Mouse (Mus musculus) embryonic facial prominence, embryonic 13.5 days (tissue): ENCODE results near the gene AW551984. TPM values are rescaled to one million over a fixed set of nuclear protein-coding genes. Genes with fewer than 3 reads are reported as not detected.

Source experiments
- ATAC-seq: fragments of 200-750 bp; cut with Nextera tagmentation; 2 replicates; pipeline ENCODE4 v1.8.0; 2017; ENCODE audit warnings: low read depth; ENCODE audit not compliant: insufficient number of reproducible peaks, insufficient read depth, low FRiP score, low TSS enrichment
- H3K27ac ChIP-seq: fragments of 300-500 bp; sonication (generic); 2 replicates; pipeline ENCODE4 v1.5.1; 2015; ENCODE audit warnings: moderate library complexity, mild to moderate bottlenecking, inconsistent platforms
- H3K27me3 ChIP-seq: fragments of 300-500 bp; sonication (generic); 2 replicates; pipeline ENCODE4 v1.6.1; 2015; ENCODE audit warnings: mild to moderate bottlenecking, inconsistent platforms
- H3K36me3 ChIP-seq: fragments of 300-500 bp; sonication (generic); 2 replicates; pipeline ENCODE4 v1.6.1; 2015; ENCODE audit warnings: mild to moderate bottlenecking, inconsistent platforms
- H3K4me1 ChIP-seq: fragments of 300-500 bp; sonication (generic); 2 replicates; pipeline ENCODE4 v1.6.1; 2015; ENCODE audit warnings: inconsistent platforms
- H3K4me2 ChIP-seq: fragments of 300-500 bp; sonication (generic); 2 replicates; pipeline ENCODE4 v1.6.1; 2015; ENCODE audit warnings: moderate library complexity, mild to moderate bottlenecking, inconsistent platforms
- H3K4me3 ChIP-seq: fragments of 300-500 bp; sonication (generic); 2 replicates; pipeline ENCODE4 v1.5.1; 2015; ENCODE audit warnings: mild to moderate bottlenecking, inconsistent platforms
- H3K9ac ChIP-seq: fragments of 300-500 bp; sonication (generic); 2 replicates; pipeline ENCODE4 v1.6.1; 2015; ENCODE audit warnings: mild to moderate bottlenecking, inconsistent platforms
- H3K9me3 ChIP-seq: fragments of 300-500 bp; sonication (generic); 2 replicates; pipeline ENCODE4 v1.6.1; 2016; ENCODE audit warnings: inconsistent platforms
- WGBS: fragments of 180-500 bp; shearing (Covaris S2); methylation state at CpG from one replicate; pipeline ENCODE4 v1.1.7; 2015; ENCODE audit warnings: mixed read lengths; 5-methylcytosine and 5-hydroxymethylcytosine counted together
- polyA plus RNA-seq: library from polyadenylated mRNA; unstranded; fragments of >200 nt; fragmentation: Nextera tagmentation; extraction: Ambion mirVana; gene quantifications from 2 replicates; pipeline ENCODE4 v1.2.1, GENCODE M21; 2015

AW551984 gene
- polyA plus RNA-seq, result 50.9 and 54.9 TPM in 2 replicates

DNA sequence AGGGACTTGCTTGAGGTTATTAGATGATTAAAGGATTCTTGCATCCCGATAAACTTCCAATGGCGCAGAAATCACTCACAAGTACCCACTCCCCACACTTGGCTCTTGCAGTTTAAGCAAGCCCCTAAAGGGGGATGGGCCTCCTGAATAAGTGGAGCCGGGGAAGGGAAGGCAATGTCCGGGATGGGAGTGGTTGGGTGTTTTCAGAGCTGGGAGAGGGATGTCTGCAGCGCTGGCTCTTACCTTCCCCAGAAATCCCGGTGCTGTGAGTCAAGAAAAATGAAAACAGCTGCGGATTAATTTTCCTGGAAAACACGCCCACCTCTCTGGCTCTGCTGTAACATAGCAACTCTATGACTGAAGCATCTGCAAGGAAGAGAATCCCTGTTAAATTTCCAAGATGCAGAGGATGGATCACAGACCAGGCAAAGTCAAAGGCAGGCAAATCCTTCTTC is at the start of gene AW551984:
Gene AW551984, minus strand, starts transcription at position 405 of the 455 bp plus-strand sequence.
- H3K9me3 ChIP-seq, result no peaks in the 10 kb centered on the region
- peak within 1 kb of the TSS; percentile 73 for H3K4me2 ChIP-seq
- H3K27ac ChIP-seq, result peak within 1 kb of the TSS; percentile 75
- peak; percentile 61; the same call in 1 of the 2 replicates for ATAC-seq
- peak within 1 kb of the TSS; percentile 48 for H3K4me3 ChIP-seq
- no peaks in the 10 kb centered on the region for H3K27me3 ChIP-seq
- peak within 1 kb of the TSS; percentile 57 for H3K9ac ChIP-seq
- H3K4me1 ChIP-seq, result peaks cover 7% of the 10 kb centered on the region; the same call in 1 of the 2 replicates
- peaks cover 9% of the 10 kb centered on the region for H3K36me3 ChIP-seq
- 0% methylated on average over 8 of the region's 8 CpGs for WGBS

DNA sequence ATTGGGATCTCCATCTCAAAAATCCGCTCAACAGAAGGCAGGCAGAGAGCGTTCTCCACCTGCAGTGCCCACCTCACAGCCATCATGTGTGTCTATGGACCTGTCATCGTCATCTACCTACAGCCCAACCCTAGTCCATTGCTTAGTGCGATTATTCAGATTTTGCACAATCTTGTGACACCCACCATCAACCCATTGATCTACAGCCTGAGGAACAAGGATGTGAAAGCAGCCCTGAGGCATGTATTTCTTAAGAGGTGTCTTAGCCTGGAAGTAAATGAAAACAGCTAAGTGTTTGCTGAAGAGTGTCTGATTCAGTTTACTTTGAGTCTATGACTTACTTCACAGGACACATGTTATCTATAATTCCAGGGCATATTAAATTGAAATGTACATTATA is 43.2 kb upstream of the AW551984 start:
- Histone ChIP-seq H3K27me3 (no peaks in the 10 kb centered on the region), H3K36me3 (no peaks in the 10 kb centered on the region), H3K4me2 (no peak overlapping the region), H3K27ac (no peak overlapping the region), H3K4me1 (no peaks in the 10 kb centered on the region), H3K4me3 (no peak overlapping the region), H3K9me3 (no peaks in the 10 kb centered on the region), H3K9ac (no peak overlapping the region)
- ATAC-seq, result no peak
- WGBS, result 90% methylated on average over 4 of the region's 4 CpGs

DNA sequence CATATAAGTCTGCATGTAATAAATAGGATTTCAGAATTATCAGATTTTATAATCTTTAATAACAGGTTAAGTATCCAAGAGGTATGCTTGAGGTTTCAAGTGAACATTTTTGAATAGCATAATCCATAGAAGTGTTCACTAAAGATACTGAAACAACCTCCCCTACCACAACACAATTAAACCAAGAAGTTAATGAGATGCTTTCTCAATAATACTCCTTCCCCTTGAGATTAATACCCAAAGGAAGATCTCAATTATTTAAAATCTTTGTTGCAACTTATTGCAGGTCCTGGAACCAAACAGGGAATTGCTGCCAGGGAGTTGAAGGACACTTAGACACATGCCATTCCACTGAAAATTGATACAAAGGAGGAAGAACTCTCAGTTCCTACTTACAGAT is 40.6 kb upstream of the AW551984 start, which contains the start of gene Olfr961:
Gene Olfr961, plus strand, starts transcription at position 301 of the 400 bp plus-strand sequence.
- Histone ChIP-seq H3K4me2 (no peak within 1 kb of the TSS), H3K9ac (no peak within 1 kb of the TSS), H3K9me3 (no peaks in the 10 kb centered on the region), H3K27ac (no peak within 1 kb of the TSS), H3K27me3 (no peaks in the 10 kb centered on the region), H3K36me3 (no peaks in the 10 kb centered on the region), H3K4me3 (no peak within 1 kb of the TSS), H3K4me1 (no peaks in the 10 kb centered on the region)
- no peak for ATAC-seq

DNA sequence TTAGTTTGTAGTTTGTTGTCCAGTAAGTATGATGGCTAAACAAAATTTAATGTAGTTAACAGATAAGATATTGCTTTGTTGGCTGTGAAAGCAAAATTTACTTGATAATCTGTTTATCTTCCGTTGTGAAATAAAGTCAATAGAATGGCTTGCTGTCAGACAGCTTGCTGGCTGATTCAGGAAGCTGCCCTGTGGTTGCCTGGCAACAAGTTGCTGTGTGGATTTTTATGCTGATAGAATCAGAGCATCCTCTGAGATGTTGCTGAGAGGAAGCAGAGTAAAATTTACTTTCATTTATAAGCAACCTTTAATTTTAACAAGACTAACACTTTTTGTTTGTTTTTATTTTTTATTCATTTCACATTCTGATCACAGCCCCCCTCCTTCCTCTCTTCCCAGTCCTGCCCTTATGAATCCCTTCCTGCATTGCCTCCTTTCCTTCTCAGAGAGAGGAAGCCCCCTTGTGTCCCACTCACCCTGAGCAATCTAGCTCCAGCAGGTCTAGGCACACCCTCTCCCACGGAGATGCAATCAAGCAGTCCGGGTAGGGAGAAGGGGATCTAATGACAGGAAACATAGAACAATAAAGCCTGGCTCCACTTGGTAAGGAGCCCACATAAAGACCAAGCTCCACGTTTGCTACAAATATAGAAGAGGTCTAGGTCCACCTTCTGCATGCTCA is 29.9 kb upstream of the AW551984 start:
- no peak for ATAC-seq
- H3K9me3 ChIP-seq, result no peaks in the 10 kb centered on the region
- WGBS, result 29% methylated on average over 4 of the region's 4 CpGs
- no peak overlapping the region for H3K27ac ChIP-seq
- H3K4me1 ChIP-seq, result no peaks in the 10 kb centered on the region
- H3K27me3 ChIP-seq, result no peaks in the 10 kb centered on the region
- no peaks in the 10 kb centered on the region for H3K36me3 ChIP-seq
- H3K4me3 ChIP-seq, result no peak overlapping the region
- no peak overlapping the region for H3K9ac ChIP-seq
- no peak overlapping the region for H3K4me2 ChIP-seq

DNA sequence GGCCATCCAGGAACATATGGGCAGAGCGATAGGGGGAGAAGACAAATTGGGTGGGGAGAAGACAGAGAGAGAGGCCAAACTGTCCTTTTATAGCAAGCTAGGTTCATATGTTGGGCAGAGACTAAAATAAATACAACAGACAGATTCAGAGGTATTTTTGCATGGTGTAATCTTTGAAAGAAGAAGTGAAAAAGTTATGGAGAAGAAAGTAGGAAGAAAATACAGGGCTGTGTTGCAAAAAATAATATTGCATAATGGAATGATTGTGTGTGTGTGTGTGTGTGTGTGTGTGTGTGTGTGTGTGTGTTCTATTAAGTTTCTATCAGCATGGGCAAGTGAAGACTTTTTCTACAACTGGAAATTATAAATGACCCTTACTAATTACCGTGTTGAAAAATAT is 24.9 kb upstream of the AW551984 start:
- Histone ChIP-seq H3K27me3 (no peaks in the 10 kb centered on the region), H3K27ac (no peak overlapping the region), H3K4me1 (no peaks in the 10 kb centered on the region), H3K36me3 (no peaks in the 10 kb centered on the region), H3K9ac (no peak overlapping the region), H3K4me2 (no peak overlapping the region), H3K4me3 (no peak overlapping the region), H3K9me3 (no peaks in the 10 kb centered on the region)
- no peak for ATAC-seq
- WGBS, result 82% methylated on average over 2 of the region's 2 CpGs

DNA sequence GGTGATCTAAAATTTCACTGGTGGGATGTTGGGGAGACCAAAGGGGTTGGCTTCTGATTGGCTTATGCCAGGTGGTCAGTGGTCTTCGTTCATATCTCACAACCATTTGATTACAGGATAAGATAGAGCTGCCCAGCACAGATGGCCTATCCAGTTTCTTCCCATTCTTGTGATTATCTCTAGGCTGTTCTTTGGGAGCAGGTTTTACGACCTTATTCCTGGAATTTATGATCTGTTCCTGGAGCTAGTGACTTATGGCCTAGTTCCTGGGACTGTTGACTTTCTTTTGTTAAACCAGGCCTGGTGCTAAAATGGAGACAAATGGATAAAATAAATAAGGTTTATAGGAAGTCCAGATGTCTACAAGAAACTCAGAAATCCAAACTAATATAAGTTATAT is 20.5 kb upstream of the AW551984 start:
- no peak overlapping the region for H3K27ac ChIP-seq
- H3K4me2 ChIP-seq, result no peak overlapping the region
- no peak overlapping the region for H3K4me3 ChIP-seq
- WGBS, result 79% methylated on average over 2 of the region's 2 CpGs
- H3K9me3 ChIP-seq, result no peaks in the 10 kb centered on the region
- ATAC-seq, result no peak
- H3K27me3 ChIP-seq, result no peaks in the 10 kb centered on the region
- H3K4me1 ChIP-seq, result no peaks in the 10 kb centered on the region
- H3K36me3 ChIP-seq, result no peaks in the 10 kb centered on the region
- no peak overlapping the region for H3K9ac ChIP-seq

DNA sequence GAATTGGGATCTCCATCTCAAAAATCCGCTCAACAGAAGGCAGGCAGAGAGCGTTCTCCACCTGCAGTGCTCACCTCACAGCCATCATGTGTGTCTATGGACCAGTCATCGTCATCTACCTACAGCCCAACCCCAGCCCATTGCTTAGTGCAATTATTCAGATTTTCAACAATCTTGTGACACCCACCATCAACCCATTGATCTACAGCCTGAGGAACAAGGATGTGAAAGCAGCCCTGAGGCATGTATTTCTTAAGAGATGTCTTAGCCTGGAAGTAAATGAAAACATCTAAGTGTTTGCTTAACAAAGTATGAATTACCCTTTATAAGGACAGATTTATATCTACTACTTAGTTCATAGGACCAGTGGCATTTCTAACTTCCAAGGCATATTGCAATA is 19.6 kb upstream of the AW551984 start:
- Histone ChIP-seq H3K4me3 (no peak overlapping the region), H3K27me3 (no peaks in the 10 kb centered on the region), H3K27ac (no peak overlapping the region), H3K9ac (no peak overlapping the region), H3K4me1 (no peaks in the 10 kb centered on the region), H3K36me3 (no peaks in the 10 kb centered on the region), H3K4me2 (no peak overlapping the region), H3K9me3 (no peaks in the 10 kb centered on the region)
- ATAC-seq, result no peak
- WGBS, result 85% methylated on average over 3 of the region's 3 CpGs

DNA sequence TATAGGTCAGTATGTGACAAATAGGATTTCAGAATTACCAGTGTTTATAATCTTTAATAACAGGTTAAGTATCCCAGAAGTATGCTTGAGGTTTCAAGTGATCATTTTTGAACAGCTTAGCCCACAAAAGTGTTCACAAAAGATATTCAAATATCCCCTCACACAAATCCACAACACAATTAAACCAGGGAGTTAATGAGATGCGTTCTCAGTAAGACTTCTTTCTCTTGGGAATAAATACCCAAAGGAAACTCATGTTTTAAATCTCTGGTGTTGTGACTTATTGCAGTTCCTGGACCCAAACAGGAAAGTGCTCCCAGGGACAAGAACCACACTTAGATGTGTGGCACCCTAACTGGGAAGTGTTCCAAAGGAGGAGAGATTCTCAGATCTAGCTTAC is 16.9 kb upstream of the AW551984 start, which contains the start of gene Olfr960:
Gene Olfr960, plus strand, starts transcription at position 301 of the 400 bp plus-strand sequence.
- Histone ChIP-seq H3K9me3 (no peaks in the 10 kb centered on the region), H3K4me3 (no peak within 1 kb of the TSS), H3K9ac (no peak within 1 kb of the TSS), H3K27ac (no peak within 1 kb of the TSS), H3K4me2 (no peak within 1 kb of the TSS), H3K4me1 (no peaks in the 10 kb centered on the region), H3K36me3 (no peaks in the 10 kb centered on the region), H3K27me3 (no peaks in the 10 kb centered on the region)
- ATAC-seq, result no peak
- 66% methylated on average over 1 of the region's 1 CpGs for WGBS

DNA sequence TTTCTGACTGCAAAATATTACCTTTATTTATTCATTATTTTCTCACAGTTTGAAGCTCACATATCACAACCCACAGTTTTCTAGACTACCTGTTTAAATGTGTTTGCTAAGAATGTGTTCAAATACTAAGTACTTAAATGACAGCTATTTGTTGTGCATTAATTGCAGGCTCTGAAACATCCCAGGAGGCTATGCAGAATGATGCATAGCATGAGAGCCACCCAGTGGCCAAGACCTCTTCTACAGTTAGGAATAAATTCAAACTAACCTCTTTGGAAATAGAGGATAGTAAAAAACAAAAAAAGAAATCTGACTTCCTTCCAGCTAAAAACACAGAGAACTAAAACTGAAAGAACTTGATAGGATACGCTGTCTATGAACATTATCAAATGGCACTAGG is 7.8 kb upstream of the AW551984 start:
- ATAC-seq, result no peak
- no peak overlapping the region for H3K9ac ChIP-seq

DNA sequence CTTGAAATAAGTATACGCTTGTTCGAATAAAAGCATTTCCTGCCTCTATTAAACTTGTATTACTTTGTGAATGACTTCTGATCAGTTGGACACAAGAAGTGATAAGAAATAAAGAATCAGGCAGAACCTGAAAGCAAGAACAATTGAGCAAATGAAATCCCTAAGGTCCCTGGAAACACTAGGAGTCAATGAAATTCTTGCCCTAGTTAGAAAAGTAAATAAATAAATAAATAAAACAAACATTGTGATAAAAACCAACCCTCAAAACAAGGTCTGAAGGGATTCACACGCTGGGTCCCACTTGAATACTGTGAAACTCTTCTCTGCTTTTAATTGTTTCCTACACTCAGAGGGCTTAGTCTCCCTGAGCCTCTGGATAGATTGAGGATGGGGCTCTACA is 6.2 kb upstream of the AW551984 start, which contains the start of gene Olfr148:
Gene Olfr148, plus strand, starts transcription at position 301 of the 400 bp plus-strand sequence.
- no peaks in the 10 kb centered on the region for H3K27me3 ChIP-seq
- WGBS, result 75% methylated on average over 3 of the region's 3 CpGs
- ATAC-seq, result no peak

More for the DNA sequence above, 7.8 kb upstream of the AW551984 start:
- Histone ChIP-seq H3K36me3 (no peaks in the 10 kb centered on the region), H3K27ac (no peak overlapping the region), H3K9me3 (no peaks in the 10 kb centered on the region), H3K4me1 (no peaks in the 10 kb centered on the region), H3K4me2 (no peak overlapping the region), H3K27me3 (no peaks in the 10 kb centered on the region), H3K4me3 (no peak overlapping the region)
- WGBS, result 62% methylated on average over 1 of the region's 1 CpGs

DNA sequence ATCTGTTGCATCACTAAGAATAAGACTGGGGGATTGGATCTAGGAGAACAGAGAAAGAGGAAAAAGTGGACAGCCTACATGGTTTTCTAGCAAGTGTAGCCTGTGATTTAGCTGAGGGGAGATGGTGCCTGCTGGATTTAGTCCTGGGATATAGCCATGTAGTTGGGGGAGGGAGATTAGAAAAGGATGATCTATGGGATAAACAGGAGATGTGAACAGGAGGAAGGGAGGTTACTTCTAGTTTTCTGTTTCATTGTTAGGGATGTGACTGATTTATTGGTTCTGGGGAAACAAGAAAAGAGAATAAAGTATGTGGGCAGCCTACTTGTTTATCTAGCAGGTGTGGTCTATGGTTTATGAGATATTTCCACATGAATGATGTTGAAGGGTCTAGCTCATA is 4.3 kb upstream of the AW551984 start:
- Histone ChIP-seq H3K9me3 (no peaks in the 10 kb centered on the region), H3K27ac (no peak overlapping the region)
- no peak for ATAC-seq

More for the DNA sequence above, 6.2 kb upstream of the AW551984 start, which contains the start of gene Olfr148:
- Histone ChIP-seq H3K36me3 (no peaks in the 10 kb centered on the region), H3K4me1 (no peaks in the 10 kb centered on the region), H3K9me3 (no peaks in the 10 kb centered on the region), H3K4me2 (no peak within 1 kb of the TSS), H3K9ac (no peak within 1 kb of the TSS), H3K4me3 (no peak within 1 kb of the TSS), H3K27ac (no peak within 1 kb of the TSS)

DNA sequence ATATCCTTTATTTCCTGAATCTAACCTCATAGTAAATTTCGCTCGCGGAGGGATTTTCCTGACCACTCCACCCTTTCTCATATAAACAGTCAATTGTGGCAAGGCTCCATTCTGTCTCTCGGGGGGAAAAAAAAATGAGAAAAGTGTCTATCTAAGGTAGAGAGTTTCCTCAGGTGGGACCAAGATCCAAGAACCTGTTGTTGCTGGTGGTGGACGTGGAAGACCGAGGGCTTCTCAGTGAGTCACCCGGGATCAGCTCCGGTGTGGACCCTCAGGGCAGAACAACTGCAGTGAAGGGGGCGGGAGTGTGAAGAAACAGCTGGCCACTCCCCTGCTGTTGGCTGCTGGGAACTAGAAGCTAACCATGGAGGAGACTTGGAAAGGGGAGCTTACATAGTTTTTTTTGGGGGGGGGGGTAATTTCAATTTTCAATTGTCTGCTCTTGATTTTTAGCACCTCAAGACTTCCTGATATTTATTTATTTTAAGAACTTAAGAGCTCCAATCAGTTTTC is 814 bp downstream of the AW551984 start:
- WGBS, result under 1% methylated on average over 9 of the region's 9 CpGs
- H3K27ac ChIP-seq, result peak overlapping the region; percentile 12; the same call in 1 of the 2 replicates
- H3K4me2 ChIP-seq, result peak overlapping the region; percentile 73
- peak overlapping the region; percentile 56 for H3K9ac ChIP-seq
- peaks cover 7% of the 10 kb centered on the region; the same call in 1 of the 2 replicates for H3K4me1 ChIP-seq
- peaks cover 9% of the 10 kb centered on the region for H3K36me3 ChIP-seq
- H3K27me3 ChIP-seq, result no peaks in the 10 kb centered on the region
- peak overlapping the region; percentile 48 for H3K4me3 ChIP-seq
- no peaks in the 10 kb centered on the region for H3K9me3 ChIP-seq
- ATAC-seq, result peak; percentile 72; the same call in 1 of the 2 replicates

More for the DNA sequence above, 4.3 kb upstream of the AW551984 start:
- H3K27me3 ChIP-seq, result no peaks in the 10 kb centered on the region
- H3K36me3 ChIP-seq, result no peaks in the 10 kb centered on the region
- no peak overlapping the region for H3K4me3 ChIP-seq
- H3K4me2 ChIP-seq, result no peak overlapping the region
- no peak overlapping the region for H3K9ac ChIP-seq
- peaks cover 7% of the 10 kb centered on the region; the same call in 1 of the 2 replicates for H3K4me1 ChIP-seq
